Mouse (Mus musculus) heart, adult 2 months (tissue): ENCODE data around the gene Tubb2b. TPM values are rescaled to one million over a fixed set of nuclear protein-coding genes. Genes with fewer than 3 reads are reported as not detected.
"Not testable (repeated sequence)": the region's sequence is repeated elsewhere in the genome, so short reads cannot be mapped to it uniquely, and the experiment has no call there.

ENCODE experiments used
- DNase-seq, 2 experiments: peaks; one replicate each; pipeline ENCODE4 v3.0.0; 2021
- H3K27ac ChIP-seq: fragments of 200-600 bp; 2 replicates; pipeline ENCODE4 v1.8.1; 2022
- H3K27me3 ChIP-seq: fragments of 200-500 bp; 2 replicates; pipeline ENCODE4 v1.6.1; 2012; ENCODE audit warnings: mild to moderate bottlenecking, low read length, inconsistent platforms, mixed read lengths; ENCODE audit not compliant: control insufficient read depth, insufficient read depth
- H3K36me3 ChIP-seq: fragments of 200-500 bp; 2 replicates; pipeline ENCODE4 v1.6.1; 2012; ENCODE audit warnings: low read length, inconsistent platforms; ENCODE audit not compliant: control insufficient read depth, insufficient read depth
- H3K4me1 ChIP-seq: fragments of 200-500 bp; 2 replicates; pipeline ENCODE4 v1.6.1; 2011; ENCODE audit warnings: low read length; ENCODE audit not compliant: control insufficient read depth, insufficient read depth
- H3K4me3 ChIP-seq: fragments of 200-600 bp; 2 replicates; pipeline ENCODE4 v1.8.1; 2022
- H3K79me2 ChIP-seq: fragments of 200-500 bp; replicated peaks from 2 replicates; pipeline ENCODE4 v1.6.1; 2012; ENCODE audit warnings: mild to moderate bottlenecking, inconsistent platforms, low read length, moderate library complexity, mixed read lengths; ENCODE audit not compliant: control insufficient read depth, insufficient read depth
- H3K9ac ChIP-seq: fragments of 200-500 bp; 2 replicates; pipeline ENCODE4 v1.6.1; 2012; ENCODE audit warnings: low read depth, mild to moderate bottlenecking, control low read depth, inconsistent platforms, low read length, mixed read lengths
- CTCF ChIP-seq: fragments of 200-600 bp; IDR thresholded peaks from 2 replicates; pipeline ENCODE4 v1.8.1; 2022; ENCODE audit warnings: antibody characterized with exemption, mild to moderate bottlenecking, moderate library complexity
- EP300 ChIP-seq: fragments of 200-500 bp; IDR thresholded peaks from 2 replicates; pipeline ENCODE4 v1.6.1; 2011; ENCODE audit warnings: low read depth, low read length, control low read depth; ENCODE audit not compliant: insufficient read depth
- POLR2A ChIP-seq: fragments of 200-500 bp; IDR thresholded peaks from 2 replicates; pipeline ENCODE4 v1.6.1; 2011; ENCODE audit warnings: mild to moderate bottlenecking, low read depth, low read length, control low read depth; ENCODE audit not compliant: insufficient read depth
- WGBS: fragments of 180-500 bp; shearing (Covaris S2); methylation state at CpG from one replicate; pipeline ENCODE4 v1.1.7; 2018; 5-methylcytosine and 5-hydroxymethylcytosine counted together
- intact Hi-C: fragments of 180-260 bp; cut with DNase I; formaldehyde crosslinking; loops from one replicate; pipeline ENCODE4 v1.15.1; 2025
- polyA plus RNA-seq: library from polyadenylated mRNA; depleted of rRNA; stranded (reverse); fragments of >200 nt; gene quantifications from 2 replicates; pipeline ENCODE4 v1.2.3, GENCODE M21; 2012
- total RNA-seq, 2 experiments: library from RNA; stranded (reverse); gene quantifications; 2 replicates each; pipeline ENCODE4 v1.2.3; 2021

Gene Tubb2b
- total and polyA plus RNA-seq, 3 experiments: 2.6 to 6.2 (median 5.3) TPM

DNA sequence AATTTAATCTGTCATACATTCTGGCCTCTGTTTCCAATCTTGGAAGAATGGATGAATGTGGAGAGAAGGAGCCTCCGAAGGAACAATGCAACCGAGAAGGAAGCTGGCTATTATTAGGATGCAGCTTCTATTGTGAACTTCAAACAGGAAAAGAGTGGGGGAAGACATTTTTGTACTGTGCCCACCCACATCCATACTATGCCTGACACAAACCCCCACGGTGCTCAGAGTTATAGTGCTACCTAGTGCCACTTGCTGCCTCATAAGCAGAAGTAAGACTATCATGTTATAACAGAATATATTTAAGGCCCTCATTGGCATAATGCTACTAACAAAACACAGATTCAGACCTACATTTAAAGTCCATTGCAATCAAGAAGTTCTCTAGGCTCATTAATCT, 40.9 kb downstream of the Tubb2b start:
- TF ChIP-seq CTCF (no peak), POLR2A (no peak), EP300 (no peak)
- DNase-seq: no peak
- Histone ChIP-seq H3K36me3 (peaks cover 2% of the 10 kb centered on the region), H3K27me3 (no peaks in the 10 kb centered on the region), H3K9ac (no peak overlapping the region), H3K4me3 (no peak overlapping the region), H3K27ac (no peak overlapping the region), H3K79me2 (no peaks in the 10 kb centered on the region), H3K4me1 (peaks cover 12% of the 10 kb centered on the region)
- WGBS: 44% methylated on average over 3 of the region's 3 CpGs
- intact Hi-C loops: no loop called here

DNA sequence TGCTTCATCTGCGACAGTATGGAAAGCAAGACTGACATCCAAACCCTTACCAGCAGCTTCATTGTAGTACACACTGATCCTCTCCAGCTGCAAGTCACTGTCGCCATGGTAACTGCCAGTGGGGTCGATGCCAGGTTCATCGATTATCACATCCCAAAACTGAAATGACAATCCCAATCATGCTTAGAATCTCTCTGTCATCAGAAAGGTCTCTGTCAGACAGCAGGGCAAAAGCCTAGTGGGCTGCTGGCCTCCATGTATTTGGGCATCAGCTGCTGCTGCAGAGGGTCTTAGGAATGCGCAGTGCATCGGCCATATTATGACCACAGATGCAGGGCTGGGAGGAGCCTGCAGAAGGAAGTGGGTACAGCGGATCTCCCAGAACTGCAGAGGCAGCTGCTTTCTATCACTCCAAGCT, 41.4 kb downstream of the Tubb2b start:
- Histone ChIP-seq H3K27ac (no peak overlapping the region), H3K79me2 (no peaks in the 10 kb centered on the region), H3K27me3 (no peaks in the 10 kb centered on the region), H3K4me3 (no peak overlapping the region), H3K9ac (no peak overlapping the region), H3K4me1 (peaks cover 14% of the 10 kb centered on the region), H3K36me3 (peaks cover 2% of the 10 kb centered on the region)
- intact Hi-C loops: no loop called here
- no peak for DNase-seq
- no peak for TF ChIP-seq EP300
- TF ChIP-seq CTCF: no peak
- TF ChIP-seq POLR2A: no peak
- WGBS: 56% methylated on average over 7 of the region's 7 CpGs

DNA sequence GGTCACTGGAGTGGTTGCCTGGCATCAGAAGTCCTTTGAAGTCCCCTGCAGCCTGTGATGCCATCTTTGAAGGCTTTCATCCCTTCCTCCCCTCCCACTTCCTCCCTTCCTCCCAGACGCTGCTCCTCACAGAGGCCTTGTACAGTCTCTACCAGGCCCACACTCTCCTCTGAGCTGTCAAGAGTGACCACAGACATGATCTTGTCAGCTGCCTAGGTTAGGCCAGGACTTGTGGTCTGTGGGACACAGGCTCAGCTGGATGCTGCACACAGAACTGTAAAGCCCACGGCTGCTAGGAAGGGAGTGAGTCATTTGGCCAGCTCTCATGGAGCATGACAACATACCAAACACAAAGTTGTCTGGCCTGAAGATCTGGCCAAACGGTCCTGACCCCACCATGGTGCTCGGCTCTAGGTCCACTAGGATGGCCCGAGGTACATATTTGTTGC, 42.0 kb downstream of the Tubb2b start:
- H3K79me2 ChIP-seq, H3K27me3 ChIP-seq, H3K9ac ChIP-seq, H3K27ac ChIP-seq, DNase-seq, H3K36me3 ChIP-seq, H3K4me3 ChIP-seq, intact Hi-C loops: not testable (repeated sequence)
- 45% methylated on average over 5 of the region's 5 CpGs for WGBS
- H3K4me1 ChIP-seq: peaks cover 17% of the 10 kb centered on the region

DNA sequence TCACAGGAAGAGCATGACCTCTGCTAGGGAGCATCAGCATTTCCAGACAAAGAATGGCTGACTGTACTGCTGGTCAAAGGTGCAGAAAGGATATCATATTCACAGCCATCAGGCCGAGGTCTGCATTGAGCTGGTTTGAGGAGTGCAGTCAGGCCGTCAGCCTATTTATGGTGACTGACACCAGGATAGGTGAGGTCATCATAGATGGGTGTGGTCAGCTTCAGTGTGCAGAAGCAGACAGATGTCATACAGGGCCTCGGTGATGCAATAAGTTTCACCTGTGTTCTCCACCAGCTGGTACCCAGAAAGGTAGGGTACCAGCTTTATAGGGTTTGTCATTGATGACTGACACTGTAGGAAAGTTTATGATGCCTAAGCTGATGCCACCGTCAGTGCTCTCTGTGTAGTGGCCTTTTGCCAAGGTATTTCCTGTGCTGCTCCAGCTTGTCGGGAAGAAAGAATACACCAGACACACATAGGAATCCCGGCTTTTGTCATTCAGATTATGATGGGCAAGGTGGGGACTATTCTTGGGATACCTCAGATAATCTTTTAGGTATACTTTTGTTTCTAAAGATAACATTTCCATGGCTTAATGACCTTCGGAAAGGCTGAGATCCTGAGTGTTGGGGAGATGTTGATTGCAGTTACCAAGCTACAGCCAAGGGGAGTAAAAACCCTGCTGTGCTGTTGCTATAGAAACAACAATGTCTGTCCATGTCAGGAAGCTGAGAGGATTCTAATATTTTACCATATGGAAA, 43.0 kb downstream of the Tubb2b start:
- no peaks in the 10 kb centered on the region for H3K27me3 ChIP-seq
- H3K4me3 ChIP-seq: no peak overlapping the region
- H3K36me3 ChIP-seq: peaks cover 2% of the 10 kb centered on the region
- no peak overlapping the region for H3K9ac ChIP-seq
- H3K79me2 ChIP-seq: no peaks in the 10 kb centered on the region
- peak overlapping the region; percentile 11 for H3K27ac ChIP-seq
- DNase-seq: no peak
- intact Hi-C loops: no loop called here
- TF ChIP-seq CTCF: no peak
- no peak for TF ChIP-seq POLR2A
- no peak for TF ChIP-seq EP300
- 23% methylated on average over 7 of the region's 7 CpGs for WGBS
- H3K4me1 ChIP-seq: peaks cover 17% of the 10 kb centered on the region

DNA sequence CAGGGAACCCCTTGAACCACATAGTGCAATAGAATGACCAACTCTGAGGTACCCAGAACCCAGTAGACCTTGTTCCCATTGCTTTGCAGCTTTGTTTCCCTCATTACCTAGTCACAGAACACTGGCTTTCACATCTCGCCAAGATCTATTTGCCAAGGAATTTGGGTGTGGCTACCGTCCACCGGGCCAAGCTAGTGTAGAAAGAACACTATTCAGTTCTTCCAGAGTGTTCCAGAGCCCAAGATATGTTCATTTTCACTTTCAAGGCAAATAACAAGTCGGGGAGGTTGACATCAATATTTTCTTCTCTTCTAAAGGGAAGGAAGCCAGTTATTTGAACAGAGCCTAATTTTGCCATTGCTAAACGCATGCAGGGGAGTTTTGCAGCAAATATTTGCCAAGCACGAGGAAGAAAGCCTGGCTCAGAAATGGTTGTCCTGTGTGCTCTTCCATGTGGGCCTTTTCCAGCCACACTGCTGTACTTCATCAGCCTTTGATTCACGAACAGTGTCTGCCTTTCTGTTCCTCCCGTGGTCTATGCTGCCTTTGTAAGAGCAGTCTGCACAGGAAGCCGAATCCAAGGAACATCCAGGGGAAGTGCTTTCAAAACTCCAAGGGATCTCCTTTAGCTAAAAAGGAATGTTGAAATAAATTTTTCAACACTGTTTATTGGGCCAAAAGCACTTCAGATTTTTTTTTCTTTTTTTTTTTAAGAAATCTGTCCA, 46.1 kb downstream of the Tubb2b start:
- Histone ChIP-seq H3K4me1 (peaks cover 17% of the 10 kb centered on the region), H3K79me2 (no peaks in the 10 kb centered on the region), H3K4me3 (0 out of 2 replicates have a peak overlapping the region, but pooled peaks have one; percentile 4), H3K27me3 (no peaks in the 10 kb centered on the region), H3K27ac (peak overlapping the region; percentile 97), H3K36me3 (peaks cover 2% of the 10 kb centered on the region), H3K9ac (0 out of 2 replicates have a peak overlapping the region, but pooled peaks have one; percentile 3)
- DNase-seq: peak; percentile 59 to 81
- peak; percentile 89 for TF ChIP-seq EP300
- TF ChIP-seq CTCF: no peak
- WGBS: 34% methylated on average over 9 of the region's 9 CpGs
- intact Hi-C loops: loop anchor here (1.0 kb wide), 1 partner anchor 12 kb away; no protein-coding TSS in a partner anchor

DNA sequence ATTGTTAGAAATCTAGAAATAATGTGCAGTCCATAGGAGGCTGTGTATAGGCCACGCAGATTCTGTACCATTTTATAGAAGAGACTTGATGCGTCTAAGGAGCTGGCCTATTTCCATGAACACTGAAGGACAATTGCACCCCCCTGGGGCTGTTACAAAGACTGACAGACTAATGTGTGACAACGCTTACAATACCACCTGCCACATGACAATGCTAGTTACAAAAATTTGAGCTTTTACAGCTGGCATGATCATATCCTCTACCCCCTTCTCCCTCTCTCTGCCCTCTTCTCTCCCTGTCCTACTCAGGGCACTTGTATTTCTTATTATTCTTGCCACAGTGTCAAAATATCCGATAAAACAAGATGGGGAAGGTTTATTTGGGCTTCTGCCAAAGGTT, 48.3 kb downstream of the Tubb2b start:
- Histone ChIP-seq H3K36me3 (peaks cover 2% of the 10 kb centered on the region; the same call in 1 of the 2 replicates), H3K79me2 (no peaks in the 10 kb centered on the region), H3K27me3 (no peaks in the 10 kb centered on the region), H3K4me3 (no peak overlapping the region), H3K27ac (no peak overlapping the region), H3K9ac (no peak overlapping the region), H3K4me1 (peaks cover 14% of the 10 kb centered on the region)
- 89% methylated on average over 4 of the region's 4 CpGs for WGBS
- intact Hi-C loops: no loop called here
- no peak for DNase-seq
- TF ChIP-seq POLR2A: no peak
- no peak for TF ChIP-seq CTCF
- TF ChIP-seq EP300: no peak
